14 mouse cellular contexts compared by ENCODE assay signal in the genomic region with DNA sequence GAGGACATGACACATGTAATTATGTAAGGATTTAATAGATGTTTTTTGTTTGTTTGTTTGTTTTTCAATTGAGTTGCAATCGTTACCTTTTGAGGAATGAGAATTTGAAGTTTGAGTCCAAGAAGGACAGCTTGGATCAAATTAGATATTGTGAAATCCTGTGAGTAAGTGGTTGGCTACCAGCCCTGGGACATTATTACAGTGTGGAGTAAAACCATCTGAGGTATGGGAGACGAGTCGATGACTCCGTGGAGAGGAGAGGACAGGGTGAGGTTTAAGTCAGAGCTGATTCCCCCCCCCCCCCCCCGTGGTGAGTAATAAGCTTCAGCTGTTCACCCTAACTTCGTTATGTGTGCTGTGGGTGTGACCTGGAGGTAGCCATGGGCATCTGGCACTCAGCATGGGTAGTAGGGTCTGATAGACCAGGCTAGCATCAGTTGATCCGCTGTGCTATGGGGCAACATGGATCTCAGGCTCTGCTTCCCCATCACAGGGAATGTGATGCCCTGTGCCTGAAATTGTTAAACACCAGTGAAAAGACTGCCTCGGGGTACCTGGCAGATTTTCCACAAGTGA.
DNase-seq lines count a peak whose midpoint lies in the region; ATAC-seq lines count a peak whose summit lies in the region.
"Had no signal": no experiment of that assay in that cellular context is flagged by ENCODE, and none has a peak within 500 bp of the region (broad histone marks: within the 10 kb centered on the region; RNA-seq: fewer than 3 reads in every experiment).

No protein-coding gene starts in this region.

- H3K36me3 ChIP-seq in heart, embryonic 12.5 days: 0 out of 2 replicates have a peak, but pooled peaks cover 5% of the 10 kb centered on the region
- no peaks in the 10 kb centered on the region for H3K36me3 ChIP-seq in embryonic facial prominence, embryonic 15.5 days
- H3K36me3 ChIP-seq in lung, embryonic 16.5 days (ENCODE audit: control insufficient read depth, insufficient read depth, low read length): no peaks in the 10 kb centered on the region
- peaks cover 7% of the 10 kb centered on the region; the same call in 1 of the 2 replicates for H3K36me3 ChIP-seq in forebrain, embryonic 10.5 days (replicated peaks)
- H3K36me3 ChIP-seq in midbrain, embryonic 15.5 days (replicated peaks): no peaks in the 10 kb centered on the region
- H3K36me3 ChIP-seq: lung, embryonic 15.5 days; neural tube, embryonic 13.5 days had no signal

- no peaks in the 10 kb centered on the region for H3K27me3 ChIP-seq in heart, embryonic 12.5 days (replicated peaks)
- no peaks in the 10 kb centered on the region for H3K27me3 ChIP-seq in embryonic facial prominence, embryonic 15.5 days
- no peaks in the 10 kb centered on the region for H3K27me3 ChIP-seq in lung, embryonic 16.5 days (ENCODE audit: control insufficient read depth, insufficient read depth, low read depth, low read length)
- H3K27me3 ChIP-seq in forebrain, embryonic 10.5 days (ENCODE audit: poor library complexity, severe bottlenecking): no peaks in the 10 kb centered on the region
- no peaks in the 10 kb centered on the region for H3K27me3 ChIP-seq in midbrain, embryonic 15.5 days (replicated peaks)
- H3K27me3 ChIP-seq: lung, embryonic 15.5 days; neural tube, embryonic 13.5 days had no signal

- no peak overlapping the region for H3K9ac ChIP-seq in heart, embryonic 12.5 days
- H3K9ac ChIP-seq in embryonic facial prominence, embryonic 15.5 days: no peak overlapping the region
- no peak overlapping the region for H3K9ac ChIP-seq in lung, embryonic 16.5 days (ENCODE audit: low read length)
- H3K9ac ChIP-seq in midbrain, embryonic 15.5 days: no peak overlapping the region
- H3K9ac ChIP-seq: lung, embryonic 15.5 days; neural tube, embryonic 13.5 days had no signal

- WGBS in heart, embryonic 12.5 days: 87% methylated on average over 8 of the region's 8 CpGs
- 42% methylated on average over 8 of the region's 8 CpGs for WGBS in embryonic facial prominence, embryonic 15.5 days
- WGBS in lung, embryonic 16.5 days: 69% methylated on average over 8 of the region's 8 CpGs
- WGBS in forebrain, embryonic 10.5 days: 80% methylated on average over 8 of the region's 8 CpGs
- 86% methylated on average over 8 of the region's 8 CpGs for WGBS in midbrain, embryonic 15.5 days

- DNase-seq in heart, adult 8-10 months (ENCODE audit: low spot score): peak; percentile 62
- DNase-seq in Muller cell, postnatal 12 days (ENCODE audit: inconsistent ontology term): peak; percentile 77
- DNase-seq in forebrain, embryonic 10.5 days (ENCODE audit: extremely low spot score, low spot score): no peak
- DNase-seq in embryo, embryonic 10 days (ENCODE audit: low spot score): no peak
- DNase-seq: kidney, adult 11 months; left cerebral cortex, postnatal 4 days; midbrain, embryonic 14.5 days; thymus, postnatal 36 days had no signal

- no peak overlapping the region for H3K4me3 ChIP-seq in heart, embryonic 12.5 days
- no peak overlapping the region for H3K4me3 ChIP-seq in embryonic facial prominence, embryonic 15.5 days (replicated peaks)
- H3K4me3 ChIP-seq in lung, embryonic 16.5 days (ENCODE audit: low read length): no peak overlapping the region
- no peak overlapping the region for H3K4me3 ChIP-seq in forebrain, embryonic 10.5 days
- H3K4me3 ChIP-seq in midbrain, embryonic 15.5 days: no peak overlapping the region
- H3K4me3 ChIP-seq: lung, embryonic 15.5 days; neural tube, embryonic 13.5 days had no signal

- ATAC-seq in heart, embryonic 12.5 days (ENCODE audit: insufficient number of reproducible peaks, low FRiP score): no peak
- ATAC-seq in embryonic facial prominence, embryonic 15.5 days (ENCODE audit: insufficient number of reproducible peaks, low FRiP score, low TSS enrichment, low read depth): no peak
- ATAC-seq in lung, embryonic 16.5 days (ENCODE audit: low read depth): peak; percentile 63
- no peak for ATAC-seq in midbrain, embryonic 15.5 days (replicated peaks)

- H3K4me2 ChIP-seq in heart, embryonic 12.5 days: no peak overlapping the region
- no peak overlapping the region for H3K4me2 ChIP-seq in embryonic facial prominence, embryonic 15.5 days (replicated peaks)
- H3K4me2 ChIP-seq in lung, embryonic 16.5 days (ENCODE audit: low read depth, low read length): no peak overlapping the region
- no peak overlapping the region for H3K4me2 ChIP-seq in midbrain, embryonic 15.5 days
- H3K4me2 ChIP-seq: lung, embryonic 15.5 days; neural tube, embryonic 13.5 days had no signal

- H3K27ac ChIP-seq in heart, embryonic 12.5 days (ENCODE audit: poor library complexity, severe bottlenecking): no peak overlapping the region
- 0 out of 2 replicates have a peak overlapping the region, but pooled peaks have one; percentile 30 for H3K27ac ChIP-seq in embryonic facial prominence, embryonic 15.5 days (replicated peaks)
- H3K27ac ChIP-seq in lung, embryonic 16.5 days (ENCODE audit: low read length): no peak overlapping the region
- no peak overlapping the region for H3K27ac ChIP-seq in forebrain, embryonic 10.5 days
- no peak overlapping the region for H3K27ac ChIP-seq in midbrain, embryonic 15.5 days
- H3K27ac ChIP-seq: lung, embryonic 15.5 days; neural tube, embryonic 13.5 days had no signal

- H3K4me1 ChIP-seq in heart, embryonic 12.5 days (replicated peaks): peaks cover 37% of the 10 kb centered on the region
- H3K4me1 ChIP-seq in embryonic facial prominence, embryonic 15.5 days: peaks cover 36% of the 10 kb centered on the region
- H3K4me1 ChIP-seq in lung, embryonic 16.5 days (replicated peaks; ENCODE audit: control insufficient read depth, insufficient read depth, low read length): peaks cover 11% of the 10 kb centered on the region
- H3K4me1 ChIP-seq in forebrain, embryonic 10.5 days: peaks cover 86% of the 10 kb centered on the region
- peaks cover 21% of the 10 kb centered on the region for H3K4me1 ChIP-seq in midbrain, embryonic 15.5 days

- no peaks in the 10 kb centered on the region for H3K9me3 ChIP-seq in heart, embryonic 12.5 days (replicated peaks)
- no peaks in the 10 kb centered on the region for H3K9me3 ChIP-seq in embryonic facial prominence, embryonic 15.5 days (replicated peaks)
- H3K9me3 ChIP-seq in lung, embryonic 16.5 days (ENCODE audit: control insufficient read depth, low read length): no peaks in the 10 kb centered on the region
- no peaks in the 10 kb centered on the region for H3K9me3 ChIP-seq in forebrain, embryonic 10.5 days
- no peaks in the 10 kb centered on the region for H3K9me3 ChIP-seq in midbrain, embryonic 15.5 days
- H3K9me3 ChIP-seq: lung, embryonic 15.5 days; neural tube, embryonic 13.5 days had no signal

Comparison
In these comparisons a context has a peak if more than half of its experiments do, and no peak if none do; other contexts are left out.
1. DNase-seq: peak in heart, adult 8-10 months (single experiment) and Muller cell, postnatal 12 days (single experiment); none in forebrain, embryonic 10.5 days (single experiment) and embryo, embryonic 10 days (single experiment).